Mouse (Mus musculus) left cerebral cortex, adult 2 months (tissue): ENCODE data around the gene D630045J12Rik. TPM values are rescaled to one million over a fixed set of nuclear protein-coding genes. Genes with fewer than 3 reads are reported as not detected.

Experiments used
- DNase-seq, 2 experiments: peaks; one replicate each; pipeline ENCODE4 v3.0.0; 2021 to 2022; ENCODE audit warnings: low spot score in 2 of 2, mixed read lengths in 1 of 2; ENCODE audit errors: extremely low spot score in 1 of 2
- H3K27ac ChIP-seq: fragments of 200-600 bp; 2 replicates; pipeline ENCODE4 v1.8.1; 2022
- H3K4me3 ChIP-seq: fragments of 200-600 bp; 2 replicates; pipeline ENCODE4 v1.8.1; 2022
- CTCF ChIP-seq: fragments of 200-600 bp; IDR thresholded peaks from 2 replicates; pipeline ENCODE4 v1.8.1; 2022; ENCODE audit warnings: antibody characterized with exemption, mild to moderate bottlenecking, moderate library complexity
- intact Hi-C: fragments of 180-260 bp; cut with DNase I; formaldehyde crosslinking; loops from one replicate; pipeline ENCODE4 v1.15.1; 2025
- long read RNA-seq, 2 experiments: library from polyadenylated mRNA; stranded (forward); transcript quantifications; one replicate each; pipeline ENCODE4 v2.0.0; 2021; ENCODE audit warnings: borderline mapping rate in 2 of 2
- total RNA-seq, 2 experiments: library from RNA; stranded (reverse); gene quantifications; 2 replicates each; pipeline ENCODE4 v1.2.3; 2021

The D630045J12Rik gene
- total RNA-seq, result 10 to 100 TPM; 46.0 to 49.9 TPM
- long read RNA-seq, experiment 1, partial matches to known transcripts, result 4 of 8 reads
- long read RNA-seq, experiment 1, other reads (novel, unspliced or antisense), result 4 of 8 reads
- long read RNA-seq, experiment 2, partial matches to known transcripts, result 1 of 7 reads
- long read RNA-seq, experiment 2, other reads (novel, unspliced or antisense), result 6 of 7 reads

DNA sequence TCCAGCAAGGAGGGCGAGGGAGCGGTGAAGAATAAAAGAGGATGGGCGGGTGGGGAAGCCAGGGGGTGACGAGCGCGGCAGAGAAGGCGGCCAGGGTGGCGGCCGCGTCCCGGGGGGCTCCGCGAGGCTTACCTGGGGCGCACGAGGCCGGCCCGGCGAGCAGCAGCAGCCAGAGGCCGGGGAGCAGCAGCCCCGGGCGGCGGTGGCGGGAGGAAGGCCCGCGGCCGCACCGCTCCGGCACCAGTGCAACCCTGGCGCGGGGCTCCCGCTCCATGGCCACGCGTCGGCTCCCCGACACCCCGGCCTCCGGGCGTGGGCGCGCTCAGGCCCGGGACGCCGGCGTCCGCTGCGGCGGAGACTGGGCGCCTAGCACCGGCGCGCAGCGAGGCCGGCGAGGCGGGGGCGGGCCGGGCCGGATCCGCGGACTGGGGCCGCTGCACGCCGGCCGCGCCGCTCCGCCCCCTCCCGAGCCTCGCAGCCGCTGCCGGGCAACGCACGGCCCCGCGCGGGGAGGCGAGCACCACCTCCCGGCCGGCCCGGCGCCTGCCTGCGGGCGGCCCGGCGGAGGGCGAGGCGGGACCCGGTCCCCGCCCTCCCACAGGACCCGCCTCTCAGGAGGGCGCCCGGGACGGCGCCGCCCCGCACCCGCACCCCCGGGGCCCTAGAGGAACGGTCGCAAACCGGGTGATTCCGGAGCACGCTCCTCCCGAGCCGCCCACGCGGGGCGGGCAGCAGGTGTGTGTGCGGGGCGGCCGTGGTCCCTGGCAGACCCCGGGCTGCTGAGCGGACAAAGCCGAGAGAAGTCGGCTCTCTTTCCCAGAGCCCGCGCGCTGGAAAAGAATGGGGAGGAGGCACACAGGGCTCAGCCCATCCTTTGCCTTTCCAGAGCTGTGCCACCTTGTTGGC, at the start of gene D630045J12Rik:
TSS of gene D630045J12Rik (minus strand) at position 274 of the 906 bp plus-strand sequence.
- DNase-seq, result peak; percentile 74 to 77
- TF ChIP-seq CTCF, result peak; percentile 8; the same call in 1 of the 2 replicates
- Histone ChIP-seq H3K27ac (peak within 1 kb of the TSS; percentile 85), H3K4me3 (peak within 1 kb of the TSS; percentile 68)
- intact Hi-C loops, result loop anchor here (2.0 to 5.0 kb wide), 2 partner anchors 45 to 92 kb away; partner anchors contain the start of gene Zc3hav1l

DNA sequence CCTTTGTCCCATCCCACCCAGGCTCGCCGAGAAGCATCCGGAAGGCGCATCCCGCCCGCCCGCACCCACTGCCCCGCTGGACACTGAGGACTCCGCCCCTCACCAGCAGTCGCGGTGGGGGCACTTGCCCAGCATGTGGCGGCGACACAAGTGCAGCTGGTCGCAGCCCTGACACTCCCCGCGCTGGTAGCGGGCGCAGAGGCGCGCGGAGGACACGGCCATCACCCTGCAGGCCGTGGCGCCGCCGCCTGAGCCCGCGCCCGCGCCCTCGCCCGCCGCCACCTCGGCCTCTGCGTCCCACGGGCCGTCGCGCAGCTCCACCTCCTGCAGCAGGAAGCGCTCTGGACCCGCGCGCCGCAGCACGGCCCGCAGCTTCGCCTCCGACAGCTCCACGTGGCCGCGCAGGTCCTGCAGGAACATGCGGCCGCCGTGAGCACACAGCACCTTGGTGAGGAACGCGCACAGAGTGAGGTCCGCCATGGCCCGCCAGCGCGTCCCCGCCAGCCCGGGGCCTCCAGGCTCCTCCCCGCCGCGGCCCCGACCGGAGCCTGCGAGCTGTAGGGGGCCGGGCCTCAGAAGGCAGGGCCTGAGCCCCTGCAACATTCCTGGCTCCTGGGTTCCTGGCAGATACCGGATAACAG, 45.1 kb upstream of the D630045J12Rik start, which contains the start of gene Zc3hav1l:
TSS of gene Zc3hav1l (minus strand) at position 499 of the 641 bp plus-strand sequence.
- intact Hi-C loops, result loop anchor here (2.0 kb wide), 1 partner anchor 44 kb away; the partner anchor contains the start of gene D630045J12Rik
- H3K4me3 ChIP-seq, result peak within 1 kb of the TSS; percentile 57
- peak within 1 kb of the TSS; percentile 85 for H3K27ac ChIP-seq
- TF ChIP-seq CTCF, result no peak
- peak; percentile 65 to 72 for DNase-seq

DNA sequence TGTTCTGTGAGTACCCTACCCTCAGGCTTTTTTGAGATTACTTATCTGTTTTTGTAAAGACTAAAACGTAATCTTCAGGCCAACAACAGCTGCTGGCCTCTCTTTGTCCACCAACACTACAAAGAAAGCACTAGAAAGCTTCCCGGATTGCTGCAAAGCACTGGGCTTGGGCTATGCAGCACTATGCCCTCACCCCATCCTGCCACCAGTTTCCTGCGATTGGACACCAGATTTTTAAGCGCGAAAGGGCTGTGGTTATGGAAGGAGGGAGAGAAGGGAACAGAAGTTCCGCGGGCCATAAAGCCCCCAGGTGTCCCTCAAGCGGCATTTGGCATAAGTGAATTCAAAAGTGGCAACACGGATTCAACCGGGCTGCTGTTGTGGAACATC, 44.4 kb upstream of the D630045J12Rik start:
- Histone ChIP-seq H3K4me3 (peak overlapping the region; percentile 57), H3K27ac (no peak overlapping the region)
- no peak for TF ChIP-seq CTCF
- intact Hi-C loops, result loop anchor here (2.0 kb wide), 1 partner anchor 43 kb away; the partner anchor contains the start of gene D630045J12Rik
- no peak for DNase-seq

DNA sequence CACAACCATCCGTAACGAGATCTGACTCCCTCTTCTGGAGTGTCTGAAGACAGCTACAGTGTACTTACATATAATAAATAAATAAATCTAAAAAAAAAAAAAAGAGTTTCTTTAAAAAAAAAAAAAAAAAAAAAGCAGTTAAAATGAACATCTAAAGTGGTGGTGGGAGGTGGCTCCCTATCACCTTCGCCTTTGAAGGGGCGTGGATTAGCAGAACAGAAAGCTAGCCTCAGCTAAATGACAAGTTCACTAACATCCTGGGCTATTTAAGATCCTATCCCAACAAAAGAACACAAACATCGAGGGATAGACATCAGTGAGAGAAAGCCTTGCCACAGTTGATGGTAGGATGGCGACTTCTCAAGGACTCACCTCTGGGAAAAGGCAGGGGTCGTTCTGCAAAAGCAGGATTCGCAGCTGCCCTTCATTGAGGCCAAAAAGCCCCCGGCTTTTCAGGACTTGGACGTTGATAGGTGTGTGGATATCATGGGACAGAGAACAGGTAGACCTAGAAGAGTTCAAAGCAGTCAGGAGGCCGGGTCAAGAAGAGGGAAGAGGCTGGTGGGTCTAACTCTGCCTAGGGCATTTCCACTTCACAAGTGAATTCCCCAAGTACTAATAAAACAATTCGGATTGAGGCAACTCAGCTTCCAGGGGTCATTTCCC, 43.9 kb upstream of the D630045J12Rik start:
- no peak for TF ChIP-seq CTCF
- DNase-seq, result no peak
- Histone ChIP-seq H3K4me3 (no peak overlapping the region), H3K27ac (no peak overlapping the region)
- intact Hi-C loops, result loop anchor here (2.0 kb wide), 1 partner anchor 43 kb away; the partner anchor contains the start of gene D630045J12Rik

DNA sequence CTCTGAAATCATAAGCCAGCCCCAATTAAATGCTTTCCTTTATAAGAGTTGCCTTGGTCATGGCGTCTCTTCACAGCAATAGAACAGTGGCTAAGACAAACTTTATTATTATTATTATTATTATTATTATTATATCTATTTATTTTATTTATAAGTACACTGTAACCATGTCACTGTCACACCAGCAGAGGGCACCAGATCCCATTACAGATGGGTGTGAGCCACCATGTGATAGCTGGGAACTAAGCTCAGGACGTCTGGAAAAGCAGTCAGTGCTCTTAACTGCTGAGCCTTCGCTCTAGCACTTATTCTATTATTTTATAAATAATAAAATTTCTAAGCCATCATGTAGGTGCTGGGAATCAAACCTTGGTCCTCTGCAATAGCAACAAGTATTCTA, 39.9 kb upstream of the D630045J12Rik start:
- peak; percentile 14 for TF ChIP-seq CTCF
- no peak for DNase-seq
- intact Hi-C loops, result no loop called here

DNA sequence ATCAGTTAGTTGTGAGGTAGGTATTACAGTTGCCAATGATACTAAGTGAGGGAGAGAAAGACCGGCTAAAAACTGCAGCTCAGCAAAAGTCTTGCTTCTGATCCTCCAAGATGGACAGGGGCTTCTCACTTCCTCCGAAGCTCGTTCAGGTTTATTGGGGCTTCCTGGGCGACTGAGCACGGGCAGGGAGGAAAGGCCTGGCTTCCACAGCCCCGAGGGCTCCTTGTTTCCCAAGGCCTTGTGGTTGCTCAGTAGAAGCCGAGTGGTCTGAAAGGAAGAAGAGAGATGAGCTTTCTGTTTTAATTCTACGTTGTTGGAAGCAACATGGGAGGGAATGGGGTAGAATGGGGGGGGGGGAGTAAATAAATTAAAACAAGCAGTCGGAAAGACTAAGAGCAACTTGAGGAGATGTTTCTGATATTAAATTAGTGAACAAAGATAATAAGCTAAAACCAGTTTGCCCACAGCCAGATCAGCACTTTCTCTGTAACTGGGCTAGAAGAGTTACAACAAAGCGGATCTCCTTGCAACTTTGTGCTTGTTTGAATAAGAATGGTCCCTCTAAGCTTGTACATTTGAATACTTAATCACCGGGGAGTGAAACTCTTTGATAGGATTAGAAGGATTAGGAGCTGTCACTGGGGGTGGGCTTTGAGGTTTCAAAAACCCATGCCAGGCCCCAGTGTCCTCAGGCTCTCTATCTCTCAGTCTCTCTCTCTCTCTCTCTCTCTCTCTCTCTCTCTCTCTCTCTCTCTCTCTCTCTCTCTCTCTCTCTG, 39.2 kb upstream of the D630045J12Rik start:
- DNase-seq, result no peak
- no peak for TF ChIP-seq CTCF
- H3K4me3 ChIP-seq, result no peak overlapping the region
- no peak overlapping the region for H3K27ac ChIP-seq
- intact Hi-C loops, result no loop called here

More for the DNA sequence above, 39.9 kb upstream of the D630045J12Rik start:
- Histone ChIP-seq H3K4me3 (no peak overlapping the region), H3K27ac (no peak overlapping the region)

DNA sequence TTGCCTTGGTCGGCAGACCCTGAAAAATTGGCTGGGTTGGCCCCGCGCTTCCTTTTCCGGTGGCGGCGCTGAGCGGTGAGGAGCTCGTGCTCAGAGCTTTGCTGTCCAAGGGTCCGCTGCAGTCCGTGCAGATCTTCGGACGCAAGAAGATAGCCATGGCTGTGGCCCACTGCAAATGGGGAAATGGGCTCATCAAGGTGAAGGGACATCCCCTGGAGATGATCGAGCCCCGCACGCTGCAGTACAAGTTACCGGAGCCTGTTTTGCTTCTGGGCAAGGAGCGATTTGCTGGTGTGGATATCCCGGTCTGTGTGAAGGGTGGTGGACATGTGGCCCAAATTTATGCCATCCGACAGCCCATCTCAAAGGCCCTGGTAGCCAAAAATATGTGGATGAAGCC, 30.6 kb upstream of the D630045J12Rik start:
- intact Hi-C loops, result no loop called here
- no peak overlapping the region for H3K27ac ChIP-seq
- TF ChIP-seq CTCF, result no peak
- no peak overlapping the region for H3K4me3 ChIP-seq
- no peak for DNase-seq

DNA sequence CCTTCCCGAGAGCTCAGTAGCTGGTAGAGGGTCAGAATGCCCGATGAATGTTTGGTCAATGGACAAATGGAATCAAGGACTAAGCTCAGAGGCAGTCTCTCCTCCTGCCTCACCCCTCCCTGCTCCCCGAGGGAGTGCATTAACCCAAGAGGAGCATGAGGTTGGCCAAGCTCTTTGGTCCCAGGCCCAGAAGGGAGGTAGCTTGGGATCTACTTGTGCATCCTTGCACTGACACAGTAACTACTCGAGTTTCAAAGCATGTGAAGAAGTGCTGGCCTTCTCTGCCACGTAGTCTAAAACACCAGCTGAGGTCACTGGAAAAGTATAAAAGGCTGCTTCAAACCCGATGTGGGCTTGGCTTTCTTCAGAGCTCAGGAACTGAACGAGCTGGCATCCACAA, 10.7 kb upstream of the D630045J12Rik start:
- H3K4me3 ChIP-seq, result no peak overlapping the region
- DNase-seq, result no peak
- no peak overlapping the region for H3K27ac ChIP-seq
- TF ChIP-seq CTCF, result no peak
- intact Hi-C loops, result no loop called here

DNA sequence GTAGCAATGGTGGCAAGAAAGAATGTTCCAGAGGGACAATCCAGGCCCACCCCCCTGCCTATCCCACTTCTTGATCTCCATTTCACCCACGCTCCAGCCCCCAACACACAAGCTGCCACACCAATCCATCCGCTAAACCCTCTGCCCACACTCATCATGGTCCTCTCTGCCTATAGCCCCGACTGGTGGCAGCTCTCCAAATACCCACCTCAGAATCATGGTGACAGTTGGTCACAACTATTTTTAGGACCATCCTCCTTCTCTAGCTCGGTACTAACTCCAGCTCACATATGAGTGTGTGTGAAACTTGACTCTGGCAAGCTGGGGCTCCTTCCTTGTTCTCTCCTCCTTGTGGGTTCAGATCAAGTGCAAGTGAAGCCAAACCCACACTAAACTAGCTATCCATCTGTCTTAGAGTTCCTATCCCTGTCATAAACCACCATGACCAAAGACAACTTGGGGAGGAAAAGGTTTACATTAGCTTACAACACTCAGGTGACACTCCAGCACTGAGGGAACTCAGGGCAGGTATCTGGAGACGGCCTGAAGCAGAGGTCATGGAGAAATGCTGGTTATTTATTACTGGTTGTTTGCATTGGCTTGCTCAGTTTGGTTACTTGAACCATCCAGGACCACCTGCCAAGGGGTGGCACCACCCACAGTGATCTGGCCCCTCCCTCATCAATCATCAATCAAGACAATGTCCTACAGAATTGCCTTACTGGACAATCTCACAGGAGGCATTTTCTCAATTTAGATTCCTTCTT, 9.8 kb upstream of the D630045J12Rik start:
- intact Hi-C loops, result loop anchor here (1.0 kb wide), 2 partner anchors 23 to 67 kb away; no protein-coding TSS in a partner anchor
- TF ChIP-seq CTCF, result no peak
- H3K4me3 ChIP-seq, result no peak overlapping the region
- DNase-seq, result peak; percentile 33 to 72
- H3K27ac ChIP-seq, result peak overlapping the region; percentile 45; the same call in 1 of the 2 replicates

DNA sequence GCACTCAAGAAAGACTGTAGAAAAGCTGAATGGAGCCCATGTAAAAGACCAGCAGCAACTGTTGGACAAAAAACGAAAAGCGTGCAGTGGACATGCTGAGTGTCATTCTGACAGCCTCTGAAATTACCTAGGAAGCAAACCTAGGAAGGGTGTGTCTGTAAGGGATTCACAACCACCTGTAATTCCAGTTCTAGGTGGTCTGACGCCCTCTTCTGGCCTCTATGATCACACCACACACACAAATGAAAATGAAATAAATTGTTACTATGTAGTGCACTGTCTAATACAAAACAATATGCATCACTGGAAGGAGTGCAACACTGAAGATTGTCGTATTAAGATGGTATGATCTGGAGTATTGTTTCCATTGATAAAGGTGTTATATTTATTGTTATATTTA, 8.1 kb upstream of the D630045J12Rik start:
- no peak overlapping the region for H3K27ac ChIP-seq
- no peak overlapping the region for H3K4me3 ChIP-seq
- DNase-seq, result no peak
- intact Hi-C loops, result no loop called here
- no peak for TF ChIP-seq CTCF
